Mouse (Mus musculus) myocyte (in vitro differentiated cells): ENCODE data around the gene Cep104.

Experiments used
- MAX ChIP-seq: IDR thresholded peaks from one replicate; pipeline ENCODE4 v1.6.1; 2011; ENCODE audit warnings: low read depth, mild to moderate bottlenecking, control low read depth
- MYOD1 ChIP-seq, 3 experiments: IDR thresholded peaks; one replicate each; pipeline ENCODE4 v1.6.1; 2011; ENCODE audit warnings: control low read depth in 2 of 3, low read depth in 2 of 3, mild to moderate bottlenecking in 2 of 3, moderate library complexity in 1 of 3; ENCODE audit not compliant: insufficient read length in 2 of 3, control insufficient read depth in 1 of 3
- POLR2A ChIP-seq: IDR thresholded peaks from one replicate; pipeline ENCODE4 v1.6.1; 2011; ENCODE audit warnings: low read depth, mild to moderate bottlenecking, control low read depth, moderate library complexity; ENCODE audit not compliant: insufficient read length
- REST ChIP-seq: IDR thresholded peaks from one replicate; pipeline ENCODE4 v1.6.1; 2011; ENCODE audit warnings: mild to moderate bottlenecking, control low read depth, moderate library complexity; ENCODE audit not compliant: insufficient read depth, insufficient read length
- TCF12 ChIP-seq: IDR thresholded peaks from one replicate; pipeline ENCODE4 v1.6.1; 2011; ENCODE audit warnings: mild to moderate bottlenecking, control low read depth; ENCODE audit not compliant: poor library complexity, insufficient read depth, severe bottlenecking
- USF1 ChIP-seq: IDR thresholded peaks from one replicate; pipeline ENCODE4 v1.6.1; 2011; ENCODE audit warnings: low read depth, mild to moderate bottlenecking, control low read depth, moderate library complexity

- TF ChIP-seq POLR2A: no peak
- no peak for TF ChIP-seq USF1
- no peak for TF ChIP-seq REST
- no peak for TF ChIP-seq MAX
- no peak for TF ChIP-seq TCF12
- no peak for TF ChIP-seq MYOD1 (IDR thresholded peaks at IDR 0.05; ENCODE audit: control insufficient read depth in 1 of 3, insufficient read length in 2 of 3, low read depth in 2 of 3)
These were observed 67.6 kb downstream of the Cep104 start, which contains the start of gene Ccdc27 for GRCm38 (mm10) chr4:154042577-154042976.
